Mouse (Mus musculus) ovary, postnatal 14 days (tissue): ENCODE data around the gene Nxpe4.
"Not testable (repeated sequence)": the region's sequence is repeated elsewhere in the genome, so short reads cannot be mapped to it uniquely, and the experiment has no call there.

Source experiments
- DNase-seq: peaks from one replicate; pipeline ENCODE4 v3.0.0; 2022; ENCODE audit warnings: low spot score

The Nxpe4 gene

GRCm38 (mm10) chr9:48410217-48411035, 248.6 kb downstream of the Nxpe4 start:
- DNase-seq, result no peak

DNA sequence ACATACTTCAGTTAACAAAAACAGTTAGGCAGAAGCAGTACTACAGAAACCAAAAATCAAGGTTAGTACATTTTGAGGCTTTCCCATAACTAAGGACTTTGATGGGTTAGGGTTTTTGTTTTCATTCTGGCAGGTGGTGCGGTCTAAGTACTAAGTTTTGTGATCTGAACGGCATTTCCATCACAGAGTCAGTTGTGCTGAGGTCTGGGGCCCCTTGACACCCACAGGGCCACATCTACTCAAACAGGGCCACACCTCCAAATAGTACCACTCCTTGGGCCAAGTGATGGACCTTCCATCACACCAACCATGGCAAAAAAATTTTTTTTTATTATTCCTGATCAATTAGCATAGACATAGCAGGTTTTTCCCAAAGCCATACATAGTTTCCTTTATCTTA, 251.8 kb downstream of the Nxpe4 start:
- DNase-seq, result no peak

DNA sequence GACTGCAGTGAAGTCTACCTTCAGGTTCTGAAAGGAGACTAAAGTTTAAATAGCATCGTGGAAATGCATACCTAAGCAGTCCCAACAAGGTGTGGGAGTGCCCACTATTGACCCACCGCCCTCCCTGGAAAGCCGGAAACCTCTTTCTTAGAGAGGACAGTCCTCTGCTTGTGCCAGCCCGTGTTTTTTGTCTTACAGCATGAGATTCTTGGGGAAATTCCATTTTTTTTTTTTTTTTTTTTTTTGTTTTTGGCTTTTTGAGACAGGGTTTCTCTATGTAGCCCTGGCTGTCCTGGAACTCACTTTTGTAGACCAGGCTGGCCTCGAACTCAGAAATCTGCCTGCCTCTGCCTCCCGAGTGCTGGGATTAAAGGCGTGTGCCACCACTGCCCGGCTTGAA, 255.5 kb downstream of the Nxpe4 start:
- DNase-seq, result not testable (repeated sequence)

GRCm38 (mm10) chr9:48417994-48418393, 256.2 kb downstream of the Nxpe4 start:
- DNase-seq, result no peak

GRCm38 (mm10) chr9:48418397-48418796, 256.6 kb downstream of the Nxpe4 start:
- no peak for DNase-seq

DNA sequence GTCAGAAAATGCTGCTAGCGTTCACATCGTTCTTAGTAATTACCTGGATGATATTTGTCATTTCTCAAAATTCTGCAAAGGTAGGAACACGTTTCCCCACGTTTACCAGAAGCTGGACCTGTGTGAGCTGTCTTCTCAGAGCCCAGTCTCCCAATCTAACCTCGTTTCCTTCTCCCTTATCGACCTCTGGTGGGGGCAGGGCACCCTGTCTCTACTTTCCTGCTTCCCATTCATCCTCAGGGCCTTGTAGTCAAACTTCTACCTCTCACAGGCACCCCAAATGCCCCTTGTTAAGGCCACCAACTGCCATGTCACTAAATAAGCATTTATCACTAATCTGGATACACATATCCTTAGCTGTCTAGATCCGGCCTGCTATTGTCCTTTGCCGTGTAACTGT, 257.0 kb downstream of the Nxpe4 start:
- DNase-seq, result no peak

DNA sequence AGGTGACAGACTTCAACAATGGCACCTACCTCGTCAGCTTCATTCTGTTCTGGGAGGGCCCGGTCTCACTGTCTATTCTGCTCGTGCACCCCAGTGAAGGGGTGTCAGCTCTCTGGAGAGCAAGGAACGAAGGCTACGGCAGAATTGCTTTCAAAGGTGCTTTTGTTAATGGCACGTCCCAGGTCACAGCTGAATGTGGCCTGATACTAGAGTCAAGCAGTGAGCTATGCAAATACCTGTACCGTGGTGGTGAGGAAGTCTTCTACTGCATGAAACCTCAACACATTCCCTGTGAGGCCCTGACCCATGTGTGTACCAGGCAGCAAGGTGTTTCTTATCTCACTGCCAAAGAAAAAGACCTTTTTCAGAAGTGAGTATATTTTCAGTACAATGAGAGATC, 258.6 kb downstream of the Nxpe4 start:
- no peak for DNase-seq

DNA sequence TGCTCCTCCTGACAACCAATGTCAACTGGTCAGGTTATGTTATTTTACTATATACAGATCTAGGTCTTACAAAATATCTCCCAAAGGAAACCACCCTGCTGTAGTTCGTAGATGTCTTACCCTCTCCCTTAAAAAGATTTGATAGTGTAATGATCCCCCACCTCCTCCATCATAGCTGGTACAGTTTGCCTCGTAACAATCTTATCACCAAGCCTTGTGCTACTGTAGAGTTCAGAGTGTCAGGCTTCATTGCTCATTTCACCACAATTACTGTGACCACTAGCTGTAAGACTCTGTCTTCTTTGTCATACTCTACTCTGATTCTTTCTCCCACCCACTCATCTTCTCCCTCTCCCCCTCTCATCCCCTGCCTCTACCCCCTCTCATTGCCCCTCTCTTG, 259.2 kb downstream of the Nxpe4 start:
- DNase-seq, result no peak

GRCm38 (mm10) chr9:48421561-48421960, 259.7 kb downstream of the Nxpe4 start:
- no peak for DNase-seq

DNA sequence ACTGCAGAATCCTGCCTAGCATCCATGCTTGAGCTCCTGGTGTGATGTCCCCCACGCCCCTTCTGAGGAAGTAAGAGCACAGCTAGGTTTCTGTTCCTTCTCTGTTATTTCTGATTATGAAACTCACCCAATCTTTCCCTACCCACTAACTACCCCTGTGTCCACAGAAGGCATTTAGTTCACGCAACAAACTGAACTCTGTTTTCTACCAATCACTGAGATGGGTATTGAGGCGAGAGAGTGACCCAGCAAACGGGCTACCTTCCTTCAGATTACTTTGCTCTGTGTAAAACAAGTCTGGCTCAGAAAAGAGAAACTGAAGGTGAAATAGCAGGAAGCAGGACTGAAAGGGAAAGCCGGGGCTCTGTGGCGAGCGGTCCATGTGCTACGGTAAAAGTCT, 260.6 kb downstream of the Nxpe4 start:
- no peak for DNase-seq

GRCm38 (mm10) chr9:48423256-48423655, 261.4 kb downstream of the Nxpe4 start:
- DNase-seq, result no peak

DNA sequence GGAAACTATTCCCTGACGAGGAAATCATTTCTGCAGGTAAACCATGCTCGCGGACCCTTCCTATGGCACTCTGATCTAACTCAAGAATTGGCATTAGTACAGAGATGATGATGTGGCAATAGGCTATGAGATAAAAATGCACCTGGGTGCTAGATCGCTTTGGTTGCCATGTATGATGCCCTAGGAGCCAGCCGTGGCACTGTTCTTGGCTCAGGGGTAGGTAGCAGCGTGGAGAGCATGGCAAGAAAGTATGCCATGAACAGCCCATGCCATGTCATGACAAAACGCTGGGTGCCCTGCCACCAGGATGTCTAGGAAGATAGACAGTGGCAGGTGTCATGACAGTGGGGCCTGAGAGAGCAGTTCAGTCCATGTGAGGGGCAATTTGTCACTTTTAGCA, 265.4 kb downstream of the Nxpe4 start:
- DNase-seq, result no peak

DNA sequence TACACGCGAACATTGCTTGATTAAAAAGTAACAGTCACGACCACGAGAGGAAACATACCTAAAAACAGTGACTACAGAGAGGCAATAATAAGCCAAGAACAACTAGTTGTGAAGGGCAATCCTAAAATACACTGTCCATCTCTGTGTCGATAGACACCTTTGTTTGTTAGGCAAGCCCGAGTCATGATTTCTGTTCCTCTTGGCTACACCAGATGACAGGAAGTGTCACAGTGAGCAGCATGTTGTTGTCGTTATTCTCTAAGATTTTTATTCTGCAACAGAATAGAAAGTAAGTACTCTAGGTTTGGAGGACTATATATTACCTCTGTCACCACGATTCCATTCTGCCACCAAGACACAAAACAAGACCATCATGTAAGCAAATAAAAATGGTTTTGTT, 270.6 kb downstream of the Nxpe4 start:
- DNase-seq, result no peak

DNA sequence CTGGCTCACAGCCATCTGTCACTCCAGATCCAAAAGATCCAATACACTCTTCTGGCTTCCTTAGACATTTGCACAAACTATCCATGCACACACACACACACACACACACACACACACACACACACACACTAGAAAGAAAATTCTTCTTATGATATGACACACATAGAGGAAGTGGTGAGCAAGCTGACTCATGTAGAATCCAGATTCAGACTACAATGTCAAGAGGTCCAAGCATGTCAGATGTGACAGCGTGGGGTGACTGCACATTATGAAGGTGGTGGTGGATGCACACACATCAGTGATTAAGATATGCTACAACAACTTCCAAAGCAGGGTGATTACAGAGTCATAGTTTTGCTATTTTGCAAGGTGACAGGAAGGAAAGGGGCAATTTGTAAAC, 282.1 kb downstream of the Nxpe4 start:
- no peak for DNase-seq

- no peak for DNase-seq
These were observed 283.0 kb downstream of the Nxpe4 start for GRCm38 (mm10) chr9:48444821-48445220.

DNA sequence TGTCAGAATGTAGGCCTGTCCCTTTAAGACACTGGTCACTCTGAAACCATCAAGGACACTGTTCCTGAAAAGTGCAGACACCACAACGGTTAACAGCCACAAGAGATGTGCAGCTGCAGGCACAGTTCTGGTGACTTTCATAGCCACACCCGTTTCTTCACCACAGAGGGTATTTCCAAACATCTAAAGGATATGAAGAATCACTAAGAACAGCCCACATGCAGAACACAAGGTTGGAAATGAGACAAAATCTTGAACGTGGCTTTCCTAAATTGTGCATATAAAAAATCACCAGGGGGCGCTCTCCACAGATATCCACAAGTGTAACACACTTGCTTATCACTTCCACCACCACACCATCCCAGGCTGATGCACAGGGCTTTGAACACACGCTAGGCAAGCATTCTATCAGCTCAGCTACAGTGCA, 286.0 kb downstream of the Nxpe4 start:
- no peak for DNase-seq
